Mouse (Mus musculus) gastrocnemius, adult 8-10 months (tissue): Measurements from ENCODE around the gene Gm21992. TPM values are rescaled to one million over a fixed set of nuclear protein-coding genes. Genes with fewer than 3 reads are reported as not detected.
A peak's percentile ranks its signal among the peaks of the same experiment; 100 is the strongest.
"Not testable (repeated sequence)": the region's sequence is repeated elsewhere in the genome, so short reads cannot be mapped to it uniquely, and the experiment has no call there.

Experiments used
- DNase-seq, 2 experiments: peaks; one replicate each; pipeline ENCODE4 v3.0.0; 2022; ENCODE audit warnings: low spot score in 2 of 2
- total RNA-seq, 4 experiments: library from RNA; stranded (reverse); gene quantifications; 2 replicates each; pipeline ENCODE4 v1.2.4; 2022

Gene Gm21992
- total RNA-seq, 4 experiments from 2014 or later, result 8.7 to 14.3 (median 11.8) TPM

- no peak for DNase-seq
Measured at GRCm38 (mm10) chr19:4813015-4813414, 1.6 kb upstream of the Gm21992 start.

DNA sequence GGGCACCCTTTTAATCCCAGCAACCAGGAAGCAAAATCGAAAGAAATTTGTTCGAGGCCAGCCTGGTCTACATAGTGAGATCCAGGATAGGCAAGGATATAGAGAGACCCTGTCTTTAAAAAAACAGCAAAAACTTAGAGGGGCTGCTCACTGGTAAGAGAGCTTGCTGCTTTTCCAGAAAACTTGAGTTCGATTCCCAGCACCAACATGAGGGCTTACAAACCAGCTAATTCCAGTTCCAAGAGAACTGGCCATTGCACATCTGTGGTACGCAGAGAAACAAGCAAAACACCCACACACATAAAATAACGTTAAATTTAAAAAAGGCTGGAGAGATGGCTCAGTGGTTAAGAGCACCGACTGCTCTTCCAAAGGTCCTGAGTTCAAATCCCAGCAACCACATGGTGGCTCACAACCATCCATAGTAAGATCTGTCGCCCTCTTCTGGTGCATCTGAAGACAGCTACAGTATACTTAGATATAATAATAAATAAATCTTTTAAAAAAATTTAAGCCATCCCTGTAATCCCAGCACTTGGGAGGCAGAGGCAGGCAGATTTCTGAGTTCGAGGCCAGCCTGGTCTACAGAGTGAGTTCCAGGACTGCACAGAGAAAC lies 1.0 kb upstream of the Gm21992 start:
- not testable (repeated sequence) for DNase-seq

- no peak for DNase-seq
Measured at GRCm38 (mm10) chr19:4811909-4812242, 464 bp upstream of the Gm21992 start.

DNA sequence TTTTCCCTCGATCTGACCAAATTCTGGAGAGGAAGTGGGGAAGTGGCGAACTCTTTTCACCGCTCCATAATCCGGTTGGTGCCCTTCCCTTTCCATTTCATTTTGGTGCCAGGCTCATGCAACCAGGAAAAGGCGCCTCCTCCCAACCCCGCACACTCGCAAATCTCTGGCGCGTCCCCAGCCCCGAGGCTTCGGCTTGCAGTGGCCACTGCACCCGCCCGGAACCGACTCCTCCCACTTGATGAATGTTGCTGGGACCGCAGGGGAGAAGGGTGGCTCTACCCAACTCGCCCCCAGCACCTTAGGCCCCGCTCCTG lies 708 bp downstream of the Gm21992 start:
- DNase-seq, result no peak

DNA sequence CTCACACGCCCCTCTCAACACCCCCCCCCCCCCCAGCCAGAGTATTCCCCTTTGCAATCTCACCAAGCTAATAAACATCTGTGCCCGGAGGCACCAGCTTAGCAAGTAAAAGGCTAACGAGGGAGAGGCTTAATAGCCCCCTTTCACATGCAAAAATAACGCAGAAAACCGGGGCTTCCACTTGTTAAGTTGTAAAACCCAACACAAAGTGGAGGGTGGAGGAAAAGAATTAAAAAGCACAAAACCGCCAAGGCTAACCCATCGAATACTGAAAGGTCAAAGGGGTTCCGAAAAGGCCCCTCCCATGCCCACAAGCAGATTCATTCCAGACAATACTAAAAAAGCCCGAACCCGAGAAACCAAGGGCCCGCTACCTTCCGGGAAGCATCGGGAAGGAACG lies 1.1 kb downstream of the Gm21992 start:
- no peak for DNase-seq

DNA sequence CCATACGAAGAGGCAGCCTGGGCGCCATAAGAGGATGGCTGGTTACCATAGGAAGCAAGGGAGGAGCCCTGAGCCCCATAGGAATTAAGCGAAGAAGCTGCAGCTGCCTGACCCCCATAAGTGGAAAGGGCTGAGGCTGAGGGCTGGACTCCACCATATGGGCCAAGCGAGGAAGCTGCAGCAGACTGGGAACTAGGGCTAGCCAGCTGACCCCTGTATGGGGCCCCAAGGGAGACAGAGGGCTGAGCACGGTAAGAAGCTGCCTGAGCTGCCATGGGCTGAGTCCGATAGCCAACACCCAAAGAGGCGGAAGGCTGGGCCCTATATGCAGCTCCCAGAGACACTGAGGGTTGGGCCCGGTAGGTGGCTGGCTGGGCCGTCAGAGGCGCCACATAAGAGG lies 8.1 kb downstream of the Gm21992 start:
- DNase-seq, result no peak

DNA sequence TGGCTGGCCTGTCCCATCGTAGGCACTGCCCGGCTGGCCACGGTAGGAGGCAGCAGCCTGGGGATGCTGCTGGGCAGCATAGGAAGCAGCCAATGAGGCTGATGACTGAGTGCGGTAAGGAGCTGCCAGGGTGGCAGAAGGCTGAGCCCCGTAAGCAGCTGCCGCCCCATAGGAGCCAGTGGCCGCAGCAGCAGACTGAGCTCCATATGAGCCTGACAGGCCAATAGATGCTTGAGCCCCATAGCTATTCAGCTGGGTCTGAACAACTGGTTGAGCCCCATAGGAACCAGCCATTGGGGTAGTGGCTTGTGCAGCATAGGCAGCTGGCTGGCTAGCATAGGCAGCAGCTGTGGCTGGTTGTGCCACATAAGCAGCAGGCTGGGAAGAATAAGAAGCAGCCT lies 8.7 kb downstream of the Gm21992 start:
- no peak for DNase-seq

DNA sequence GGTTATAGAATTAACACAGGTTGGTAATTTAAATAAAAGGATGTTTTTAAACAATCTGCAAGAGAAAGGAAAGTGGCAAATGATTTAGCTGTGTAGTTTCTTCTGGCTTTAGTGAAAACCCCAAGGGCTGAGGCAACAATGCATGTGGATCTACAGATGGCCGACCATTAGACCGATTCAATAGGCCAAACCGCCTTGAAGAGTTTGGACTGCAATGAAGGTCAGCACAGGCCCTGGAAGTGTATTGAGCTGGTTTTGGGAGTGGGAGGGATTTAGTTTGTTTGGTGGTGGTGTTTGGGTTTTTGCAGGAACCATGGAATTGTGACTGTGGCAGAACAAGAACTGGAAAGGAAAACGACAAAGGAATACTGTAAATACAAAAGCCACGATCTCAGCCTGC lies 12.3 kb downstream of the Gm21992 start:
- no peak for DNase-seq

DNA sequence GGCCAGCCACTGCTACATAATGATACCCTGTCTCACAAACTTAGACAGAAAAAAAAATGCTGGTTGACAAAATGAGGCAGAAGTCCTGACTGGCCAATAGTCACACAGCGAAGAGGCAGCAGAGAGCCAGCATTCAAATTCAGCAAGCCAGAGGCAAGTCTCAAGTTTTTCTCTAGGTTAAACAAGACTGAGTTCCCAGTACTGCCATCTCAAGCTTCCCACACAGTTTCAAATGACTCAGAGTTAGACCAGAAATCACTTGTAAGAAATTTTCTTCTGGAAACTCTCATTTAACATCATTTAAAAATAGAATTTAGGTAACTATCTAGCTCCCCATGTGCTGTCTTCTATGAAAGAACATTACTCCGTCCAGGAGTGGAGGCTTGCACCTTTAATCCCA lies 13.6 kb downstream of the Gm21992 start:
- DNase-seq, result no peak

DNA sequence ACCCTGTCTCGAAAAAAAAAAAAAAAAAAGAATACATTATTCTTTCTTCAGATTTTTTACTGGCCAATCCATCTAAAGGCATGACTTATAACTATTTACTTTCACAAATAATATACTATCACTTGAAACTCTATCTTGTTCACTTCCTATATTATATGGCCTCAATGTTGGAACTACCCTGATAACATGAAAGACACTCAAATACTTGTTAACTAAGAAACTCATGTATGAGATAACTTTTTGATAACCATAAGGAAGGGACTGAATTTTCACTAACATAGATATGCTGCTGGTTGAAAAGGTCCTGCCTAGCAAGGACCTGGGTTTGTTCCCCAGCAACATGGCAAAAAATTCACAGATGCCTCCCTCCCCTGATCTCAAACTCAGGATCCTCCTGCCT lies 15.5 kb downstream of the Gm21992 start:
- DNase-seq, result no peak

- peak; percentile 95 to 96 for DNase-seq
Measured at GRCm38 (mm10) chr19:4793831-4794422, 17.5 kb downstream of the Gm21992 start, which contains the start of gene Rbm4. TSS of gene Rbm4 (minus strand) at chr19:4793901.

DNA sequence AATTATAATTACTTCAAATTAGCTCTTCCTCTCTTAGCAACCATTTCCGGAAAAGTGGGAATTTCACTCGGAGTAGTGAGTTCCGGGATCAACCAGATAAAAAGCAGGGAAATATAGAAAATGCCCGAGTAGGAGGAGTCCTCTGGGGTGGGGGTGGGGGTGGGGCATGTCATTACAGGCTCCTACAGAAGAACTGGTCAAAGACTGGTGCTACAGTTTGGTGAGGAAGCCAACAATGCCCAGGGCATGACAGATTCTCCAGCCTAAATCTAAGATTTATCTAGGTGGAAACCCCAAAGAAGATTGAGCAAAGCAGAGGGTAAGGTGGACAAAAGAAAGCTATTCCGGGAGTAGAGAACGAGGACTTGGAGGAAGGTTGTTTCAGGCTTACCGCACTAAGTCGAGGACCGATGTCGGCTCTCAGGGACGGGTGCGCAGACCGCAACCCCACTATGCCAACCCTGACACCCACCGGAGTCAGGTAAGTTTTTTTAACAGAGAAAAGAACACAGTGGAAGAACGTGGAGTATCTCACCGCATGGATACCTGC lies 18.1 kb downstream of the Gm21992 start:
- no peak for DNase-seq

DNA sequence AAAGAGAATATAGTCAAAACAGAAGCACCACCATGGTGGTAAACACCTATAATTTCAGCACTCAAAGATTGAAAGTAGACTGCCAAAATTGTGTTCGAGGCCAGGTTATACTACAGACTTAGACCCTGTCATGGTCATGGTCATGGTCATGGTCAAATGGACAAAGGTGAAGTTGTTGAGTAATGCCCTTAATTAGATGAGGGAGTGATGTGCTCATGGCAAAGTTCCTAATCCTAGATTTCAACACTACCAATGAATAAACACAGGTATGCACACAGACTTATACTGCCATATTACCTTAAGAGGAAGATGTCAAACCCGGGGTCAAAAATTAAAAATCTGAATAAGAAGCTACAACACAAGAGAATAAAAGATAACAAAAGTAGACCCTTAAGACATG lies 25.1 kb downstream of the Gm21992 start:
- no peak for DNase-seq

DNA sequence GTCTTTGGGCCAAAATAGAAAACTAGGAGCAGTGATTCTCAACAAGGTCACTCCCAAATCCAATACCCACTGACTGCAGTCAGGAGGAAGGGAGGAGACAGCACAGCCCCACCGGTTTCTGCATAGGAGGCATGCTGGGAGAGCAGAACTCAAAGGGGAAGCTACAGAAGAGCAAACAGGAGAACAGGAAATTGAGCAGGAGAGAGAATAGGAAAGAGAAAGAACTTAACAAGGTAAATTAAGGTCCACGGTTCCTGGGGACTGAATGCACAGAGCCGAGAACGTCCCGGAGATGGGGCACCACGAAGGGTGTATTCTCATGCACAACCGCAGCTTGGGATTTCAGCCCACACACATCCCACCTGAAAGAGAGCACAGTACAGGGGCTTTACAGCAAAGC lies 26.2 kb downstream of the Gm21992 start:
- DNase-seq, result no peak

GRCm38 (mm10) chr19:4782891-4783290 lies 28.5 kb downstream of the Gm21992 start:
- no peak for DNase-seq

GRCm38 (mm10) chr19:4772785-4773184 lies 38.6 kb downstream of the Gm21992 start:
- no peak for DNase-seq

DNA sequence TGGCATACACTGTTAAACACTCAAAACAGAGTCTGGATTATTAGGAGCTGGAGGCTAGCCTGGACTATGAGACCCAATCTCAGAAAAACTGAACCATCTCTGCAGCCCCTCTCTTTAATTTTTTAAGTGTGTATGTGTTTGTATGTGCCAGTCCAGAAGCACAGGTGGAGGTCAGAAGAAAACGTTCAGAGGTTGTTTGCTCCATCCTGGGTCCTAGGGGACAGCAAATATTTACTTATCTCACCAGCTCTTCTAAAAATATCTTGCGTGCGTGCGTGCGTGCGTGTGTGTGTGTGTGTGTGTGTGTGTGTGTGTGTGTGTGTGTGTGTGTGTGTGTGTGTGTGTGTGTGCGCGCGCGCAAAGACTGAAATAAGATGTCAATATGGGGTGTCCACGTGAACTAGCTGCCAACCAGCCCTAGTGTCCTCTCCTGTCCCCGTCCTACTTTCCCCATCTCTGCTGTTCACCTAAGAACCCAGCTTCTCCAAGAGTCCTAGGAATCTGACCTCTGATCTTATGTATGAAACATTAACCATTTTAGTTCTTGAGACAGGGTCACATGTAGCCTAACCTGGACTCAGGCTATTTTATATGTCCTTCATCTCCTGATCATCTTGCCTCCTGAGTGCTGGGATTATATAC lies 43.8 kb downstream of the Gm21992 start:
- DNase-seq, result no peak

DNA sequence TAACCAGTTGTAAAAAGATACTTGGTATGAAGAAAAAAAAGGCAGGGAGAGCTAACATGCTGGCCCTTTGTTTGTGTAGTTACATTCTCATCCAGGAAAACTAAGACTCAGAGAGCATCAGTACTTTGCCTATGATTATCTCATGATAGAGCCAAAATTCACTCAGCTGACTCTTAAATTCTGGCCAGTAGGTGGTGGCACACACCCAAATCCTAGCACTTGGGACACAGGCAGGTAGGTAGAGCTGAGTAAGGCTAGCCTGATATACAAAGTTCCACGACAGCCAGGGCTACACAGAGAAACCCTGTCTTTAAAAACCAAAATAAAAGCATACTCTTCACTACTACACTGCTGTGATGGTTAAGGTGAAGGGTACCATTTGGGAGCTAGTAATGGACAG lies 48.5 kb downstream of the Gm21992 start:
- DNase-seq, result no peak

DNA sequence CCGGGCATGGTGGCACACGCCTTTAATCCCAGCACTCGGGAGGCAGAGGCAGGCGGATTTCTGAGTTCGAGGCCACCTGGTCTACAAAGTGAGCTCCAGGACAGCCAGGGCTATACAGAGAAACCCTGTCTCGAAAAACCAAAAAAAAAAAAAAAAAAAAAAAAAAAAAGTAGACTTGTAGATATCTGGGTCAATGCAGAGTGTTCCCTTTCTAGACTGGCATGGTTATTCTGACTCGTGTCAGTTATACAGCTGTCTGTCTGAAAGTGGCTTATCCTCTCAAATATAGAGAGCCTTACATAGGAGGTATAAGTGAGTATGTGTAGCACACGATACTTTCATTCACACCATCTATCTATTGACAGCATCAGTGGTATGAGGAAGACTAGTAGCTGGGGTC lies 50.9 kb downstream of the Gm21992 start:
- DNase-seq, result not testable (repeated sequence)

- DNase-seq, result no peak
Measured at GRCm38 (mm10) chr19:4756921-4757320, 54.5 kb downstream of the Gm21992 start.

DNA sequence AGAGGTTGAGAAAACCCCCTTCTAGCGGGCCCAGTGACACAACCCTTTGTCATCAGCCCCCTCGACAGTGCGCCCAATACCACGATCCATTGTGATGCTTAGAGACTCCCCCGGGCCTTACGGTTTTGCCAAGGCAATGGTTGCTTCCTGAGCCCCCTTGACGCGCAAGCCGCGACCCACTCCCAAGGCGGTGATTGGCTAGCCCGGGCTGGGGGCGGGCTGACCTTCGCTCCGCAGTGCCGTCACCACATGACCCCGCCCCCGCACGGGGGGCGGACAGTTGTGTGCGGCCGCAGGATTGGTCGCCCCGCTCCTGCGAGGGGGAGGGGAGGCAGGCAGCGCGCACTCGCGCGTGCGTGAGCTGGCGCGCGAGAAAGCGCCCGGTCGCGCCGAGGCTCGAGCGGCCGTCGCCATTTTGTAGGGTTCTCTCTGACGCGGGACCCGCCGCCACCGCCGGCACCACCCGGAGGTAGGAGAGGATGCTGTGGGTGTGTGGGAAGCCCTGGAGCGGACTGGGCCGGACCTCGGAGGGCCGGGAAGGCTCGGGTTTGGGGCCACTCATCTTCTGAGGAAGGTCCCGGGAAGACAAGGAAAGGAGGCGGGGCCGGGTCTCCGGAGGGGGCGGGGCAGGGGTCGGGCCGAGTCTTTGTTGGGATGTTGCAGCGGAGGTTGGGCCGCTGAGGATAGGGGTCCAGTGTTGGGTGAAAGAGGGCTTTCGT lies 55.1 kb downstream of the Gm21992 start, which contains the start of gene Rbm4b:
TSS of gene Rbm4b (plus strand) at position 305 of the 719 bp plus-strand sequence.
- peak; percentile 92 to 94 for DNase-seq

- DNase-seq, result peak; percentile 82 to 84
Measured at GRCm38 (mm10) chr19:4755565-4756192, 55.7 kb downstream of the Gm21992 start.
